Mouse (Mus musculus): ENCODE measurements around the gene Tmem203.

The Tmem203 gene

GRCm38 (mm10) chr2:25290816-25291130 is 35.5 kb downstream of the Tmem203 start:
- DNase-seq (ENCODE audit: low spot score in 2 of 2), result no peak

- DNase-seq (ENCODE audit: low spot score in 2 of 2), result peak in 1 of 2 experiments; percentile 42
These were observed 36.2 kb downstream of the Tmem203 start for GRCm38 (mm10) chr2:25291184-25292053.

- no peak for DNase-seq (ENCODE audit: low spot score in 2 of 2)
These were observed 36.9 kb downstream of the Tmem203 start for GRCm38 (mm10) chr2:25292054-25292544.

- peak; percentile 45 to 71 for DNase-seq (ENCODE audit: low spot score in 2 of 2)
These were observed 37.6 kb downstream of the Tmem203 start for GRCm38 (mm10) chr2:25292856-25293255.

- no peak for DNase-seq (ENCODE audit: low spot score in 2 of 2)
These were observed 38.5 kb downstream of the Tmem203 start for GRCm38 (mm10) chr2:25293706-25294105.

- DNase-seq (ENCODE audit: low spot score in 2 of 2), result no peak
These were observed 41.9 kb downstream of the Tmem203 start for GRCm38 (mm10) chr2:25297093-25297492.

- no peak for DNase-seq (ENCODE audit: low spot score in 2 of 2)
These were observed 42.8 kb downstream of the Tmem203 start for GRCm38 (mm10) chr2:25298046-25298445.

GRCm38 (mm10) chr2:25303452-25303851 is 48.2 kb downstream of the Tmem203 start:
- no peak for DNase-seq (ENCODE audit: low spot score in 2 of 2)

- DNase-seq (ENCODE audit: low spot score in 2 of 2), result no peak
These were observed 48.9 kb downstream of the Tmem203 start for GRCm38 (mm10) chr2:25303931-25304656.

- DNase-seq (ENCODE audit: low spot score in 2 of 2), result no peak
These were observed 49.7 kb downstream of the Tmem203 start for GRCm38 (mm10) chr2:25304657-25305541.

All from urinary bladder, adult 18-20 months (tissue).